Mouse (Mus musculus): Measurements from ENCODE around the gene Zbtb43. TPM values are rescaled to one million over a fixed set of nuclear protein-coding genes. Genes with fewer than 3 reads are reported as not detected.

The Zbtb43 gene
- polyA plus RNA-seq, 2 experiments = 13.6 to 19.0 TPM

DNA sequence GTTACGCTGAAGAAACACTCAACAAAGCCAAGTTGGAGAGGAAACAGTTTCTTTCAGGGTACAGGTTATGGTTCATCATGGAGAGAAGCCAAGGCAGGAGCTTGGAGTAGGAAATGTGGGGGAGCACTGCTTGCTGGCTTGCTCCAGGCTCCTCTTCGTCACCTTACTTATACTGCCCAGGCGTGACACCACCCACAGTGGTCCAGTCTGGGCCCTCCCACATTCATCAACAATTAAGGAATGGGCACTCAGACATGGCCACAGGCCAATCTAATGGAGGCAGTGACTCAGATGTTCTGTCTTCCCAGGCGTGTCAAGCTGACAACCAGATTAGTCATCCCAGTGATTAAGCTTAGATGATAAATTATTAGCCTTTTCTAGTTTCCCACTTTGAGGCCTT lies 29.9 kb upstream of the Zbtb43 start:
- no peak for TF ChIP-seq POLR2A (IDR thresholded peaks at IDR 0.05; ENCODE audit: borderline replicate concordance, extremely low read depth, insufficient read depth, insufficient read length)
- no peaks in the 10 kb centered on the region for H3K36me3 ChIP-seq (ENCODE audit: control insufficient read depth, insufficient read depth, low read length)
- WGBS = 74% methylated on average over 4 of the region's 4 CpGs

DNA sequence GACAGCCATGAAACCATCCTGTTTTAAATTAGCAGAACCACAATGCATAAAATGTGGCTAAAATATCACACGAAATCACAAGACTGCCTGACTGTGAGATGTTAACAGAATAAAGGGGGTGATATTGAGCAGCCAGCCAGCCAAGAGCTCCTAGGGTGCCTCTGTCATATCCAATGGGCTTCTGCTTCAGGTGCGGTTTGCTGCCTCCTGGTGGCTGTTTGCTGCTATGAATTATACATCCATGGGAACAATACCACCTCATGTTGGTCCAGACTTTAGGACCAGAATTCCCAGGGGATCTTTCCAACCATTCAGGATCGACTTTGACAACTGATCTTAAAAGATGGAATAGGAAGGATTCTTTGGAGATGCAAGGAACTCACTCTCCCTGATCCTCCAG lies 27.3 kb upstream of the Zbtb43 start:
- Histone ChIP-seq H3K4me1 (ENCODE audit: control insufficient read depth, insufficient read depth, low read length) (no peaks in the 10 kb centered on the region), H3K9ac (ENCODE audit: low read depth, low read length, severe bottlenecking) (no peak overlapping the region), H3K27me3 (ENCODE audit: control insufficient read depth, insufficient read depth, low read length) (no peaks in the 10 kb centered on the region), H3K4me2 (replicated peaks; ENCODE audit: low read depth, low read length, severe bottlenecking) (no peak overlapping the region), H3K27ac (replicated peaks; ENCODE audit: low read depth, low read length) (no peak overlapping the region), H3K4me3 (replicated peaks; ENCODE audit: low read length) (no peak overlapping the region), H3K9me3 (ENCODE audit: control insufficient read depth, low read length) (peaks cover 4% of the 10 kb centered on the region; the same call in 1 of the 2 replicates), H3K36me3 (ENCODE audit: control insufficient read depth, insufficient read depth, low read length) (no peaks in the 10 kb centered on the region)
- DNase-seq (ENCODE audit: low spot score) = no peak
- ATAC-seq (ENCODE audit: low FRiP score, low read depth) = no peak
- 46% methylated on average over 3 of the region's 3 CpGs for WGBS
- no peak for TF ChIP-seq POLR2A (IDR thresholded peaks at IDR 0.05; ENCODE audit: borderline replicate concordance, extremely low read depth, insufficient read depth, insufficient read length)

More for the DNA sequence above, 29.9 kb upstream of the Zbtb43 start:
- no peak overlapping the region for H3K27ac ChIP-seq (replicated peaks; ENCODE audit: low read depth, low read length)
- H3K4me3 ChIP-seq (replicated peaks; ENCODE audit: low read length) = no peak overlapping the region
- no peak for DNase-seq (ENCODE audit: low spot score)
- H3K27me3 ChIP-seq (ENCODE audit: control insufficient read depth, insufficient read depth, low read length) = no peaks in the 10 kb centered on the region
- H3K4me1 ChIP-seq (ENCODE audit: control insufficient read depth, insufficient read depth, low read length) = no peaks in the 10 kb centered on the region
- H3K4me2 ChIP-seq (replicated peaks; ENCODE audit: low read depth, low read length, severe bottlenecking) = no peak overlapping the region
- H3K9me3 ChIP-seq (ENCODE audit: control insufficient read depth, low read length) = peaks cover 4% of the 10 kb centered on the region; the same call in 1 of the 2 replicates
- ATAC-seq (ENCODE audit: low FRiP score, low read depth) = no peak
- H3K9ac ChIP-seq (ENCODE audit: low read depth, low read length, severe bottlenecking) = no peak overlapping the region

DNA sequence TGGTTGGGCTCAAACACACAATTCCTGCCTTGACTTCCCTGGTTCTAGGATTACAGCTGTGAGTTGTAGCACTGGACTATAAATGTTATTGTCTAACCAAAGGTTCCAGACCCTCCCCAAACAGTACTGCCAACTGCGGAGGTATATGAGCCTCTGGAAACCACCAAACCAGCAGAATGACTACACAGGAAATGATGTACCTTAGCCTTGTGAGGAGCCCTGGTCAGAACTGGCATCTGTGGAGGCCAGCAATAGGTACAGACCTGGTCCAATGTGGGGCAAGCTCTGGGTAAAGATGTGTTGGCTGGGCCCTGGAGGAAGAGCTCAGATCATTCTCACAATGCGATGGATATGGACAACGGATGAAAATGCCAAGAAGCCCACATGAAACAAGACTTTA lies 23.7 kb upstream of the Zbtb43 start:
- no peak overlapping the region for H3K9ac ChIP-seq (ENCODE audit: low read depth, low read length, severe bottlenecking)
- no peak overlapping the region for H3K27ac ChIP-seq (replicated peaks; ENCODE audit: low read depth, low read length)
- no peaks in the 10 kb centered on the region for H3K27me3 ChIP-seq (ENCODE audit: control insufficient read depth, insufficient read depth, low read length)
- WGBS = 83% methylated on average over 3 of the region's 3 CpGs
- ATAC-seq (ENCODE audit: low FRiP score, low read depth) (no peak), DNase-seq (ENCODE audit: low spot score) (no peak)
- H3K36me3 ChIP-seq (ENCODE audit: control insufficient read depth, insufficient read depth, low read length) = no peaks in the 10 kb centered on the region
- TF ChIP-seq POLR2A (IDR thresholded peaks at IDR 0.05; ENCODE audit: borderline replicate concordance, extremely low read depth, insufficient read depth, insufficient read length) = no peak
- no peak overlapping the region for H3K4me3 ChIP-seq (replicated peaks; ENCODE audit: low read length)
- peaks cover 9% of the 10 kb centered on the region for H3K4me1 ChIP-seq (ENCODE audit: control insufficient read depth, insufficient read depth, low read length)
- H3K4me2 ChIP-seq (replicated peaks; ENCODE audit: low read depth, low read length, severe bottlenecking) = no peak overlapping the region
- H3K9me3 ChIP-seq (ENCODE audit: control insufficient read depth, low read length) = no peaks in the 10 kb centered on the region

DNA sequence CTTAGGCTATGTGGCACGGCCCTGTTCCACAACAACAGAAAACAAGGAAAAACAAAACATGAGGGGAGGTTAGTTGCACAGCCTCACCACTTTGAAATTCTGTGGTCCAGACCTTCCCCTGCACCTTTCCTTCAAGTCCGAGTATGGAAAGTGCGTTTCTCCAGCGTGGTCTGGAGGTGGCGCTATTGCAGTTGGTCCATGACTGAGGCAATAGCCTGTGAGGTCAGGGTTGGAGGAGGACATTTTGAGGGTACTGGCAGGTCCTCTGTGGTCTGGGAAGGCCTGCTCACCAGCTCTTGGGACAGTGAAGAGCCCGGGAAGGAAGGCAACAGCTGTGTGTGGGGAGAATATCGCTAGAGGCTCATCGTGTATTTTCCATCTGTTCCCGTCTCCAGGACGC lies 21.2 kb upstream of the Zbtb43 start:
- peaks cover 11% of the 10 kb centered on the region for H3K4me1 ChIP-seq (ENCODE audit: control insufficient read depth, insufficient read depth, low read length)
- no peak for ATAC-seq (ENCODE audit: low FRiP score, low read depth)
- H3K36me3 ChIP-seq (ENCODE audit: control insufficient read depth, insufficient read depth, low read length) = no peaks in the 10 kb centered on the region
- H3K9me3 ChIP-seq (ENCODE audit: control insufficient read depth, low read length) = no peaks in the 10 kb centered on the region
- no peak overlapping the region for H3K4me3 ChIP-seq (replicated peaks; ENCODE audit: low read length)
- no peak for TF ChIP-seq POLR2A (IDR thresholded peaks at IDR 0.05; ENCODE audit: borderline replicate concordance, extremely low read depth, insufficient read depth, insufficient read length)
- 54% methylated on average over 10 of the region's 10 CpGs for WGBS
- H3K27me3 ChIP-seq (ENCODE audit: control insufficient read depth, insufficient read depth, low read length) = no peaks in the 10 kb centered on the region
- H3K9ac ChIP-seq (ENCODE audit: low read depth, low read length, severe bottlenecking) = no peak overlapping the region
- H3K27ac ChIP-seq (replicated peaks; ENCODE audit: low read depth, low read length) = no peak overlapping the region
- no peak for DNase-seq (ENCODE audit: low spot score)
- no peak overlapping the region for H3K4me2 ChIP-seq (replicated peaks; ENCODE audit: low read depth, low read length, severe bottlenecking)

DNA sequence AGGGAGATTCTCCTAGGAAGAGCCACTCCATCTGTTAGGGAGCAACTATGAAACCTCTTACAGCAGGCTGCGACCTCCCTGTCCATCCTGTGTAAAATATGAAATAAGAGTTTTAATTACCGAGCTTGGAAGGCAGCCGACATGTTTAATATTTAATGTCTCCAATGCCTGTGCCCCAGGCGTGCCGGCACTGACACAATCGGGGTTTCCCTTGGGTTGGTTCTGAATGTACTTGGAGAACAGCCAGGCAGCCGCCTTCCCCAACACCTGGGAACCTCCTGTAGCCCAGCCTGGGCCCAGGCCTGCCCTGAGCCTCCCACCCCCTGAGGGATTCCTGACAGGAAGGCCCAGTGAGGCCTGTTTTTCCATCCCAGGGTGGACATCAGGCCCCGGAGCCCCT lies 19.0 kb upstream of the Zbtb43 start:
- no peaks in the 10 kb centered on the region for H3K9me3 ChIP-seq (ENCODE audit: control insufficient read depth, low read length)
- H3K4me2 ChIP-seq (replicated peaks; ENCODE audit: low read depth, low read length, severe bottlenecking) = no peak overlapping the region
- no peak overlapping the region for H3K27ac ChIP-seq (replicated peaks; ENCODE audit: low read depth, low read length)
- H3K4me1 ChIP-seq (ENCODE audit: control insufficient read depth, insufficient read depth, low read length) = peaks cover 11% of the 10 kb centered on the region
- H3K9ac ChIP-seq (ENCODE audit: low read depth, low read length, severe bottlenecking) = 0 out of 2 replicates have a peak overlapping the region, but pooled peaks have one; percentile 12
- no peaks in the 10 kb centered on the region for H3K27me3 ChIP-seq (ENCODE audit: control insufficient read depth, insufficient read depth, low read length)
- ATAC-seq (ENCODE audit: low FRiP score, low read depth) = 0 out of 2 replicates have a peak, but pooled peaks have one; percentile 27
- peak; percentile 59 for DNase-seq (ENCODE audit: low spot score)
- 34% methylated on average over 8 of the region's 8 CpGs for WGBS
- TF ChIP-seq POLR2A (IDR thresholded peaks at IDR 0.05; ENCODE audit: borderline replicate concordance, extremely low read depth, insufficient read depth, insufficient read length) = no peak
- no peak overlapping the region for H3K4me3 ChIP-seq (replicated peaks; ENCODE audit: low read length)
- H3K36me3 ChIP-seq (ENCODE audit: control insufficient read depth, insufficient read depth, low read length) = no peaks in the 10 kb centered on the region

DNA sequence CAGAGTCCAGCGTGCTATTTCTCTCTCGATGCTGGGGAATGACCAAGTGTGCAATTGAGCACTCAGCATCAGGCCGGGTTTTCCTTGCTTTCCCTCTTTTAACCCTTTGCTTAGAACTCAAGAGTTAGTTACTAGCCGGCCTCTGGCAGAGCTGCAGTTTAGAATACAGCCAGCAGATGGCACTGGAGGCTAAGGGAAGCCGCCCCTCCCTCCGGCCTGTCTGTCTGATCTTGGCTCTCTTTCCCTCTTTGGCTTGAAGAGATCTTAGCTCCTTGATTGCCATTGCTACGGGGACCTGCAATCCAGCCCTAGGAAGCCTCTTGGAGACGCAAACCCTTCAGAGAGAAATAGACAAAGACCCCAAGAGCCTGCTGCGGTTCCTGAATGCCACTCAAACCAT lies 18.5 kb upstream of the Zbtb43 start:
- no peak overlapping the region for H3K9ac ChIP-seq (ENCODE audit: low read depth, low read length, severe bottlenecking)
- no peak overlapping the region for H3K4me2 ChIP-seq (replicated peaks; ENCODE audit: low read depth, low read length, severe bottlenecking)
- H3K36me3 ChIP-seq (ENCODE audit: control insufficient read depth, insufficient read depth, low read length) = no peaks in the 10 kb centered on the region
- no peak overlapping the region for H3K27ac ChIP-seq (replicated peaks; ENCODE audit: low read depth, low read length)
- peaks cover 11% of the 10 kb centered on the region for H3K4me1 ChIP-seq (ENCODE audit: control insufficient read depth, insufficient read depth, low read length)
- H3K9me3 ChIP-seq (ENCODE audit: control insufficient read depth, low read length) = no peaks in the 10 kb centered on the region
- WGBS = 4% methylated on average over 9 of the region's 9 CpGs
- peak; percentile 86 for DNase-seq (ENCODE audit: low spot score)
- H3K4me3 ChIP-seq (replicated peaks; ENCODE audit: low read length) = no peak overlapping the region
- peak; percentile 64; the same call in 1 of the 2 replicates for ATAC-seq (ENCODE audit: low FRiP score, low read depth)
- no peaks in the 10 kb centered on the region for H3K27me3 ChIP-seq (ENCODE audit: control insufficient read depth, insufficient read depth, low read length)
- TF ChIP-seq POLR2A (IDR thresholded peaks at IDR 0.05; ENCODE audit: borderline replicate concordance, extremely low read depth, insufficient read depth, insufficient read length) = no peak

All from limb, embryonic 14.5 days (tissue).